Mouse (Mus musculus) brain, embryonic 14.5 days (tissue): Measurements from ENCODE around the gene Necab3. TPM values are rescaled to one million over a fixed set of nuclear protein-coding genes. Genes with fewer than 3 reads are reported as not detected.

ENCODE experiments used
- DNase-seq: peaks from one replicate; pipeline ENCODE4 v3.0.0-alpha.2; 2011; ENCODE audit warnings: low read depth
- CTCF ChIP-seq: fragments of 200-500 bp; IDR thresholded peaks from 2 replicates; pipeline ENCODE4 v1.5.1; 2012; ENCODE audit warnings: inconsistent platforms, mild to moderate bottlenecking, moderate library complexity, borderline replicate concordance; ENCODE audit not compliant: insufficient read depth, insufficient read length; ENCODE audit errors: extremely low read depth
- POLR2A ChIP-seq: fragments of 200-500 bp; IDR thresholded peaks from 2 replicates; pipeline ENCODE4 v1.6.1; 2012; ENCODE audit warnings: mild to moderate bottlenecking, inconsistent platforms, borderline replicate concordance; ENCODE audit not compliant: poor library complexity, insufficient read depth, insufficient read length, severe bottlenecking; ENCODE audit errors: extremely low read depth
- polyA plus RNA-seq: library from polyadenylated mRNA; depleted of rRNA; stranded (reverse); fragments of >200 nt; gene quantifications from 2 replicates; pipeline ENCODE4 v1.2.3, GENCODE M21; 2012

Gene Necab3
- polyA plus RNA-seq, 1 experiment: 11.6 TPM

DNA sequence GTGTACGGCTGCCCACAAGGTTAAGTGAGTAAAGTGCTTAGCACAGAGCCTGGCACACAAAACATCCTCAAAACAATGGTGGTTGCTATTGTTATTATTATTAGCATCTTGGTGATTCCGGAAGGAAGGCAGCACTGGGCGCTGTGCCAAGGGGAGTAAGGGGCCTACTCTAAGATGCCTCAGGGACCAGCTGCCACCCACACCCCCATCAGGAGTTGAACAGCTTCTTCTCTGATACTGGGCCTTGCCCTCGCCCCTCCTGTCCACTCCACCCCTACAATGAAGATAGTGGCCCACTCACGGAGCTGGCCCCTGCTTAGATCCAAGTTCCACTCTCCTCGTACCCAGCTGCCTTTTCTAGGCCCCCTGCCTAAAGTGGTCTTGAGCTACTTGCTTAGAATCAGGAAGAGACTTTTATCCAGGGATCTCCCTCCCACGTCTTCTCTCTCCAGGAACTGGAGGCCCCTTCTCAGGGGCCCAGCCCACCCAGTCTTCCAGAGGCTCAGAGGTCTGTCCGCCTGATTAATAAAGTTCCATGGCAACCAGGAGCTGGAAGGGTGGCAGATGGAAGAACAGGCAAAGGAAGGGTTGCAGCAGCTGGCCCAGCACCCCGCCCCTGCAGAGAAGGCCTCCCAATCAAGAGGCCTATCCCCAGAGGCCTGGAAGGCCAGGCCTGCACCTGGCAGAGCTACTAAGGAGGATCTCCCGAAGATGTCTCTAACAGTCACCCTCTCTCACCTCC is 9.8 kb upstream of the Necab3 start:
- peak; percentile 85 for DNase-seq
- TF ChIP-seq CTCF: no peak
- TF ChIP-seq POLR2A: no peak

DNA sequence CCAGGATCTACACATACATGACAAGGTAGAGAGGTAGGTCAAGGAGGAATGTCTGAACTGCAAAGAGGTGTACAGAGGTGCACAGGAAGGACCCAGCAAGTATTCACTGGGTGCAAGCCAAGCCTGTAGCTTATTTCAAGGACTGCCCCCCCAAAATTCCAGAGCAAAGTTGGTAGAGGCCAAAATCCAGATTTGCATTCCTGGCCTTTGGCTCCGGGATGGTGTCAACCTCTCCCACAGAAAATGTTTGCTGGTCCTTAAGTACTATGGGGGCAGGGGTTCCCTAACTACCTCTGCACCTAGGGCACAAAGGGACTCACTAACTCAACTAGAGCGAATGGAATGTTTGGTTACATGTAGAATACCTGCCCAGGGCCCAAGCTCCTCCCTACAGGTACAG is 9.1 kb upstream of the Necab3 start:
- TF ChIP-seq POLR2A: no peak
- TF ChIP-seq CTCF: no peak
- no peak for DNase-seq

DNA sequence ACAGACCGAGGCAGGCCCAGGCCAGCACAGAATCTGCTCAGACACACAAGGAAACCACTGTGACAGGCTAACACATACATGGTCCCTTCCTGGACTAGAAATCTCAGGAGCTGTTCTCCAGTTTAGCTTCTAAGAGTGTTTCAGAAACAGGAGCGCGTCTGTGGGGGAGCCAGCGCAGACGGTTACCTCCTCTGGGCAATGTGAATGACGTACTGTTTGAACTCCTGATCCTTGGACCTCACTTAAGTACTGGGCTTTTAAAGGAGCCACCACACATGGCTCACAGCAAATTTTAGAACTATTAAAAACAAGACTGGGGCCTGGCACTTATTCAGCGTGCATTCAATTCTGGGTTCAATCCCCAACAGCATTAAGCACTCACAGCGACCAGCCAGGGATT is 8.0 kb upstream of the Necab3 start:
- TF ChIP-seq POLR2A (no peak), CTCF (no peak)
- no peak for DNase-seq

DNA sequence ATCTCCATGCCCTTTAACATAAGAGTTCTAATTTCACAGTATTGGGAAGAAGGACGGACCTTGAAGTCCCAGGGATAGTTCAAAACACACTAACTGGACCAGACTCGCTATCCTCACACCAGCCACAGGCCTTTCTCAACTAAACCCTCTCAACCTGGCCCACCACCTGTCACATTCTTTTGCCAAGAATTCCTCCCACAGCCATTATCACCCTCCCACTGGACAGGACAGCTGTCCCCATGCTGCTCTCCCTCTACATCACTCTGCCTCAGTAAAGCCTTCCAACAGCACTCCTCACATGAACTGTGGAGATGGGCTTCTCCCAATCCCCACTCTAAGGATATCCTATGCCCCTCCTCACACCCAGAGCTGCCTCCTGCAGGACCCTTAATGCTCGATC is 6.9 kb upstream of the Necab3 start:
- peak; percentile 61 for DNase-seq

DNA sequence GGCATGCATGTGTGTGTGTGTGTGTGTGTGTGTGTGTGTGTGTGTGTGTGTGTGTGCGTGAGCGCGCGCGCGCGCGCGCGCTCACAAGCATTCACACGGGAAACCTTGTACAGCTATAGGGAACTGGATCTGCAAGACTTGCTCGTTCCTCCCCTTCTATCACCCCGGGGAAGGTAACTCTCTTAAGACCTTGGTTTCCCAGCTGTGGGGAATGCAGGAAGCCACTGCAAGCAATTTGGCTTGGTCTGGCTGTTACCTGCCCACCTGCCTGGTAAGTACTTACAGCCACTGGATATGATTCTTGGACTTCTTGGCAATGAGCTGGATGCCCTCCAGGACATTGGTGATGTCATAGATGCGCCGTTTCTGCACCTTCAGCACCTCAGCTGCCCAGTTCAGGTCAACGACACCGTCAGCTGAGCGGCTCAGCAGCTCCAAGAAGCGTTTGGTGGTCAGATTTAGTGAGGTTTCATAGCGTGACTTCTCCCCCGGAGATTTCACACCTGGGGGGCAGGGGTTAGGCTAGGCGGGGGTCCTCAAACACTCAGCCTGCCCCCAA is 5.0 kb upstream of the Necab3 start:
- DNase-seq: no peak
- no peak for TF ChIP-seq POLR2A
- no peak for TF ChIP-seq CTCF

More for the DNA sequence above, 6.9 kb upstream of the Necab3 start:
- TF ChIP-seq CTCF: no peak
- TF ChIP-seq POLR2A: no peak

DNA sequence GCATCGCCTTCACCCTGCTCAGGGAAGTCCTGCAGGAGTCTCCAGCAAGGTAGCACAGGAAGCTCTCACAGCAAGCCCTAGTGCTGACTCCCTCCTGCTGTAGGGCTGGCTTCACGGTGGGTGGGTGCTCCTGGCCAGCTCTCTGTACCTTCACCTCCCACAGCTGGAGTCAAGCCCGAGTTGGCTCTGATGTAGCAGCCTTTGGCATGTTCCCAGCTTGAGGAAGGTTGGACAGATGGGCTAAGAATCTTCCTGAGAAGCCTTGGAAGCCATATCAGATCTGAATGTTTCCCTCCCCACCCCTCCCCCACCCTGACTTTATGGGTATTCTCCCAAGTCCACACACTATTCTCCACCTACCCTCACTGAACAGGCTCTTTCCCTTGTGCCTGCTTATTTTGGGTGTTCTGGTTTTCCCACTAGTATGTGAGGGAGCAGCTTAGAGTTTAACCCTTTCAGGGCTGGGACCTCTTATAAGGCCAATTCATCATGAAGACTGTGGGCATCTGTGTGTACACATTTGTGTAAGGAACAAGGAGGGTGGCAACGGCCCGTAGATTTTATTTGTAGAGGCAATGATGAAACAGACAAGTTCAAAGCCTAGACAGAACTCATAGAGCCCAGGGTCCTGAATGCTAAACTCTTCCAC is 1.4 kb downstream of the Necab3 start:
- no peak for TF ChIP-seq POLR2A
- no peak for TF ChIP-seq CTCF
- no peak for DNase-seq

DNA sequence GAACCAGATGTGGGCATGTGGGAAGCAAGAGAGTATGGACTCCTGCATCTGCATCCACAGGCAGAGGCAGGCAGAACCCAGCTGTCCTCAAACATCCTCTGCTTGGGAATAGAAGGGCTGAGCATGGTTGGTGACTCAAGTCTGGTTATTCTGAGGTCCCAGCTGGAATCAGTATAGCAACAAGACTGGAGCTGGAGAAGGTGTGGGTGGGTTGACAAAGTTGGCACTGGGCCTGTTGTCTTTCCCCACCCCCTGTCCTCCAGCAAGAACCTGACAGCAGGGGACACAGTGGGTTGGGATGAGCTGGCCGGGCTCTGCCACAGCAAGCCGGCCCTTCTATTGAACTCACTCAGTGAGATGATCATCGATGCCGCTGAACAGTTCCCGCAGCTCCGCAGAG is 3.5 kb downstream of the Necab3 start:
- TF ChIP-seq CTCF (no peak), POLR2A (no peak)

DNA sequence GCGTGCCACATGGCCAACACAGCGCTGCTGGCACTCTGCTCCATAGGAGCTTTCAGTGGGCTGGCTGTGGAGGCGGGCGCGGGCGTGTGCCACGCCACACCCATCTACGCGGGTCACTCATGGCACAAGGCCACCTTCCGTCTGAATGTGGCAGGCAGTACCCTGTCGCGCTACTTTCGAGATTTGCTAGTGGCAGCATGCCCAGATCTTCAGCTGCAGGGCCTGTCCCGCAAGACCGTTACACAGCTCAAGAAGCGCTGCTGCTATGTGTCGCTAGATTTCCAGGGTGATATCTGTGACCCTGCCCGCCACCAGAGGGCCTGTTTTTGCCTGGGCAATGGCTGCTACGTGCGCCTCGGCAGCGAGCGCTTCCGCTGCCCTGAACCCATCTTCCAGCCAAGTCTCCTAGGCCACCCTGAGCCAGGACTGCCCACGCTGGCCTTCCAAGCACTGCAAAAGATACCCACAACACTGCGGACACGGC is 6.2 kb downstream of the Necab3 start:
- DNase-seq: peak; percentile 92
- TF ChIP-seq POLR2A: no peak
- TF ChIP-seq CTCF: peak; percentile 66

More for the DNA sequence above, 3.5 kb downstream of the Necab3 start:
- DNase-seq: no peak

DNA sequence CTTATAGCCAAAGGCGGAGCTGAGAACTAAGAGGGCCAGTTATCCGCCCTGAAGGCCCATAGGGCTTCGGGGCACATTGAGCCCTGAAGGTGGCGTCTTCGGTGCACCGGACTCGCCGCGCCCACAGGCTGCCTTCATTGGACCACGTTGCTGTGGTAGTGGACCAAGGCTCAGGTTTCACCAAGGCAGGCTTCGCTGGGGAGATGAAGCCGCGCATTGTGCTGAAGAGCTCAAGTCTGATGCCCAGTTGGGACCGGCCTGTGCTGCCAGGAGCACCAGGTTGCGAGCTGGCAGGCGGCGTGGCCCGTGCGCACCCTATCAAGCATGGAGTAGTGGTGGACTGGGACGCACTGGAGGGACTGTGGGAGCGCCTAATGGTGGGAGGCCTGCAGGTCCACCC is 6.8 kb downstream of the Necab3 start:
- DNase-seq: peak; percentile 59
- TF ChIP-seq POLR2A (no peak), CTCF (no peak)

DNA sequence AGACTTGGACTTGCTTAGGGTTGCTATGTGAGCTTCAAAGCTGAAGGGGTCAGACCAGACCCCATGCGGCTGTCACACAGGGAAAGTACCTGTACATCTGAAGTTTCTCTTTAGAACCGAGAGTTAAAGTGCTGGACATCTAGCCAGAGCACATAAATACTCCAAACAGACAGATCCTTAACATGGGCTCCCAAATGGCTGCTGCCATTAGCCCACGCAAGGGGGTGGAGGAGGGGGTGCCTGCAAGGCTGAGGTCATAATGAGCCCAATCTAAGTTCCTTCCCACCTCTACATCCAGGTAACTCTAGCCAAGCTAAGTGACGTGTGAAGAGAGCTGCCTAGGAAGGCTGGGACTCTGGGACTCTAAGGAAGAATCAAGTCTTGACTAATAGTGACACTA is 7.2 kb downstream of the Necab3 start, which contains the start of gene Actl10:
Gene Actl10, plus strand, starts transcription at position 301 of the 400 bp plus-strand sequence.
- no peak for DNase-seq
- TF ChIP-seq POLR2A: no peak
- TF ChIP-seq CTCF: no peak

DNA sequence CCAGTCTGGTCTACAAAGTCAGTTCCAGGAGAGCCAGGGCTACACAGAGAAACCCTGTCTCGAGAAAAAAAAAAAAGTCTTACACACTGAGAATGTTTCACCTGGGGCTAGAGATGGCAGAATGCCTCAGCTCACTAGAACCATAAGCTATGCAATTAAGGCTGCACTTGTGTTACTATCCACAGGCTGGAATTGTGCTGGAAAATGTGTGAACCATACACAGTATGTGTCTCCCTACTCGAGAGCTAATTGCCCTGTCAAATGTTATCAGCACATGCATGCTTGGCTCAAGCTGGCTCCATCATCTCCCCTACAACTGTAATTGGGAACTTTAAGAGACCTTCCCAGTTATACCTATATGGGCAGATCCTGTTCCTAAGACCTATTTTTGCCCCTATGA is 7.8 kb downstream of the Necab3 start:
- TF ChIP-seq CTCF (no peak), POLR2A (no peak)
- peak; percentile 56 for DNase-seq
